Mouse (Mus musculus): Measurements from ENCODE around the gene Mrps10. TPM values are rescaled to one million over a fixed set of nuclear protein-coding genes. Genes with fewer than 3 reads are reported as not detected.

Mrps10 gene
- total RNA-seq (2021) = 45.8 and 49.4 TPM in 2 replicates
- long read RNA-seq, experiment 1, transcript Mrps10-203 (7 exons, 1,018 nt) = minor isoform, 32 of 93 reads
- long read RNA-seq, experiment 1, transcript Mrps10-204 (7 exons, 1,017 nt) = major isoform, 44 of 93 reads
- long read RNA-seq, experiment 1, partial matches to known transcripts = 3 of 93 reads
- long read RNA-seq, experiment 1, other reads (novel, unspliced or antisense) = 13 of 93 reads
- long read RNA-seq, experiment 2, transcript Mrps10-203 (7 exons, 1,018 nt) = minor isoform, 20 of 68 reads
- long read RNA-seq, experiment 2, transcript Mrps10-204 (7 exons, 1,017 nt) = major isoform, 39 of 68 reads
- long read RNA-seq, experiment 2, partial matches to known transcripts = 4 of 68 reads
- long read RNA-seq, experiment 2, other reads (novel, unspliced or antisense) = 5 of 68 reads

GRCm38 (mm10) chr17:47368401-47369086, at the start of gene Mrps10:
Gene Mrps10 (plus strand): TSS chr17:47368887.
- DNase-seq = peak; percentile 93

- DNase-seq = no peak
Observed at GRCm38 (mm10) chr17:47318972-47319625, 49.6 kb upstream of the Mrps10 start.

DNA sequence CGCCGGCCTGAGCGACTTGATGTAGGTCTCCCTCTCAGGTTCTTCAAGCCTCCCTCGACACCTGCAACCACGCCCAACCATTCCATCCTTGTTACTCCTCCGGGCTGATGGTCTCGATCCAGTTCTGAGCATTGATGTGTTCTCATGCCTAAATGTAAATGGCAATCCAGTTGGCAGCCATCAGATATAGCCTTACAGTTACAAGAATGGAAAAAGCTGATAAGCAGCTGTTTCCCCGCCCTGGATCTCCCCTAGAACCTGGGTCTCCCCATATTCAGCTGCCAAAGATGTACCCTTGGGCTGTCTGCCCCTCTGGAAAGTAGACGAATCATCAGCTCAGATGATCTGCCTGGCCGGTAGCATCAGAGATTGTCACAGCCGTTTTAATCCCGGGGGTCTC, 48.9 kb upstream of the Mrps10 start:
- DNase-seq = no peak

GRCm38 (mm10) chr17:47322128-47322990, 46.3 kb upstream of the Mrps10 start:
- no peak for DNase-seq

DNA sequence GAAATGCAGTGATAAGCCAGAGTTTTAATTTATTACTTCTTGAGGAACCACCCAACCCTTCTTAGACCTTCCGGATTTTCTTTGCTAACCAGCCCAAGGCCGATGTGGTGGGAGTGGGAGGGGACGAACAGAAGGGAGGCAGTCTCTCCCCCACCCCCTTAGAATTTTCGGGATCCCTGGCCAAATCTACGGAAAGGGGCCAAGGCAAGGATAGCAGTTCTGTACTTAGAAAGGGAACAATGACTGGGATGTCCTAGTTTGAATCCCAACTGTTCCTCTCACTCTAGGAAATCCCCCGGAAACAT, 45.7 kb upstream of the Mrps10 start:
- DNase-seq = no peak

DNA sequence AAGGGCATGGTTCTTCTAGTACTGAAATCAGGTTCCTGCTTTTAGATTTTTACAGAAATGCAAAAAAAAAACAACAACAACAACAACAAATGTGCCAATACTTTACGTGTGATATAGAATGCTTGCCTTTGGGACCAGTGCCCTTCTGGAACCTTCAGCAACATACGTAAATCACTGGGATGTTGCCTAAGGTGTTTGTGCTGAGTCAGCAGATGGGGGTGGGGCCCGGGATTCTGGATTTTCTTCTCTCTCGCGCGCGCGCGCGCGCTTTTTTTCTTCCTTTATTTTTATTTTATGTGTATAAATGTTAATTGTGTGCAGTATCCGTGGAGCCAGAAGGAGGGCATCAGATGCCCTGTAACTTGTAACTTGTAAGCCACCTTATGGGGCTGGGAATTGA, 41.1 kb upstream of the Mrps10 start:
- DNase-seq = no peak

- no peak for DNase-seq
Observed at GRCm38 (mm10) chr17:47327969-47328368, 40.7 kb upstream of the Mrps10 start.

GRCm38 (mm10) chr17:47328552-47329343, 39.9 kb upstream of the Mrps10 start:
- DNase-seq = no peak

- no peak for DNase-seq
Observed at GRCm38 (mm10) chr17:47330616-47331015, 38.1 kb upstream of the Mrps10 start.

- peak; percentile 37 for DNase-seq
Observed at GRCm38 (mm10) chr17:47332001-47332611, 36.6 kb upstream of the Mrps10 start.

- peak; percentile 19 for DNase-seq
Observed at GRCm38 (mm10) chr17:47332664-47333063, 36.0 kb upstream of the Mrps10 start.

GRCm38 (mm10) chr17:47333409-47333808, 35.3 kb upstream of the Mrps10 start:
- DNase-seq = no peak

DNA sequence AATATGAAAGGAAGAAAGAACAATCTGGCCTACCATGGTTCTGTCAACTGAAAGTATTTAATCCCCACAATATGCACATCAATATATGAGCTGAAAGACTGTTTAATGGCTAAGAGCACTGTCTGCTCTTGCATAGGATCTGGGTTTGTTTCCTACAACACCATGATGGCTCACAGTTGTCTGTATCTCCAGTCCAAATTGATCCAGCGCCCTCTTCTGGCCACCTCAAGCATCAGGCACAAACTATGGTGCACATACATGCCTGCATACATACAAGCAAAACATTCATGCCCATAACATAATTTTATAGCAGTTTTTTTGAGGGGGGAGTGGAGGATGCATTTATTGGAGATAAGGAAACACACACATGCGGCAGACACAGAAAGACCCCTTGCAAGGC, 25.6 kb upstream of the Mrps10 start:
- no peak for DNase-seq

- no peak for DNase-seq
Observed at GRCm38 (mm10) chr17:47349721-47350319, 18.9 kb upstream of the Mrps10 start.

- DNase-seq = peak; percentile 80
Observed at GRCm38 (mm10) chr17:47359964-47360363, 8.7 kb upstream of the Mrps10 start.

DNA sequence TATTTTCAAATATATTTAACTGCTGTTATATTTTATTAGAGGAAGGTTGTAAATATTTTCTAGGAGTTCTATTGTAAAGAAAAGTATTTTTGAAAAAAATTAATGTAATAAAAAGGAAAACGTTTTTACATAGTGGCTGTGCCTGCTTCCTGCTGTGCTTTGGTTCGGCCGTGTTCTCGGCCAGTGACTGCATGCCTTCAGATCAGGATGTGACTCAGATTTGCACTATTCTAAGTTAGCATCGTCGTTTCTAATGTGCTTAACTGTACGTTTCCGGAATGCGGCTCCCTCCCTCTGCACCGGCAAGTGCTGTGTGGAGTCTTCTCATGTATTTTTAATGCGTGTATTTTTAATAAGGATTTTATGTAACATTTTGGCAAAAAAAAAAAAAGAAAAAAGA, 7.3 kb upstream of the Mrps10 start:
- no peak for DNase-seq

- DNase-seq = peak; percentile 47
Observed at GRCm38 (mm10) chr17:47369087-47369443, 378 bp downstream of the Mrps10 start.

GRCm38 (mm10) chr17:47371451-47371850, 2.8 kb downstream of the Mrps10 start:
- peak; percentile 85 for DNase-seq

DNA sequence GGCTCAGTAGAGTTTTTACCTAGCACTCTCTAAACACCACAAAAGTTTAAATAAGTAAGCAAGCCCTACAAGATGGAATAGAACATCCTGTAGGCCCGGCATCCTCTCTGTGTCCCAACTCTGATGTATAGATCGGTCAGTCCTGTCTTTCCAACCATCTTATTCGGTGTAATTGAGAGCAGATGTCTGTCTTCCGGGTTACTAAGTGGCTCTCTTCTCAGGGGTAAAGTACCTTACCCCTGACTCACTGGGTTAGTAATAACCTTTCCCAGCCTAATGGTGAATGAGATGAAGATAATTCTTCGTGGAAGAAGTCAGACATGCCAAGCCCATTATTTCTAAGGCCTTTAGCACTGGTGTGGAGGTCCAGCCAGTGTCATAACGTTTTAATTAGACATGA, 5.3 kb downstream of the Mrps10 start:
- DNase-seq = no peak

DNA sequence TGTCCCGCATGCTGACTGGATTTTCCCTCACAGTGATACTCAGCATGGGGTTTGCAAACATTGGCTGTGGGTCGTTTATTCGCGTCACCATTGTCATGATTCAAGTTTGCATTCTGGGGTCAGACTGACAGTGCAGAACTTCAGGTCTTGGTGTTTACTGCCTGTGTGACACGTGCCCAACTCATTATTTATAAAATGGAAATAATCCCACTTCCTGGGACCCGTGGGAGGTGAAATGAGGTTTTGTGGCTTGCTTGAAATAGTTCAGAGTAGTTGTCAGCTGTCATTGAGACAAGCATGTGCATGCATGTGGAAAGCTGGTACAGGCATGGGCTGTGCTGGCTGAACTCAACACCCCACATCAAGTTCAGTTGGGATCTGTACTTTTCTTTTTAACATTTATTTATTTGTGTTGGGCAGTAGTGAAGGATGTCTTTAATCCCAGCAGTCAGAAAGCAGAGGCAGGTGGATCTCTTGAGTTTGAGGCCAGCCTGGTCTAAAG, 8.1 kb downstream of the Mrps10 start:
- DNase-seq = no peak

DNA sequence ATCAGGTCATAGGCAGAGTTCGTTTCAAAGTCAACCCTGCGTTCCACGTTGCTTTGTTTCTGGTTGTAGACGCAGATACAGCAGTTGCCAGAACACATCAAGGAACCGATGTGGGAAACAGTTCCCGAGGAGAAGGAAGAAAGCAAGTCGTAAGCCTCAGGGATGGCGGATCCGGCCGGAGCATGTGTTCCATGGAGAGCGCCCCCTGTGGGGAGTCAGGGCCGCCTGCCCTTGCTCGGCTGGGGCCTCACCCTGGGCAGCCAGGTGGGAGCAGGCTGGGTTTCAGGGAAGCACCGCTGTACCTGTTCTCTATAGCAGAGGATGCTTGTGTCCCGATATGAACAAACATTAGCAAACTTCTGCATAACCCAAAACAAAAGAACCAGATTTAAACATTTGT, 9.4 kb downstream of the Mrps10 start:
- DNase-seq = no peak

All from adrenal gland, postnatal 14 days (tissue).